Comparison of ENCODE assay signal across 16 mouse cellular contexts in genomic region chr10:8667244-8667643, GRCm38 (mm10).
"Had no signal": no experiment of that assay in that cellular context is flagged by ENCODE, and none has a peak within 500 bp of the region (broad histone marks: within the 10 kb centered on the region; RNA-seq: fewer than 3 reads in every experiment).

No protein-coding gene starts in this region.

- H3K4me1 ChIP-seq: limb, embryonic 15.5 days; liver, embryonic 12.5 days; midbrain, embryonic 15.5 days; neural tube, embryonic 12.5 days had no signal

- H3K9ac ChIP-seq: limb, embryonic 15.5 days; liver, embryonic 12.5 days; lung, embryonic 14.5 days; midbrain, embryonic 15.5 days; neural tube, embryonic 12.5 days had no signal

- H3K4me3 ChIP-seq: limb, embryonic 15.5 days; liver, embryonic 12.5 days; midbrain, embryonic 15.5 days; neural tube, embryonic 12.5 days had no signal

- H3K27me3 ChIP-seq: limb, embryonic 15.5 days; liver, embryonic 12.5 days; midbrain, embryonic 15.5 days; neural tube, embryonic 12.5 days had no signal

- H3K9me3 ChIP-seq: limb, embryonic 15.5 days; liver, embryonic 12.5 days; midbrain, embryonic 15.5 days had no signal

- H3K36me3 ChIP-seq: limb, embryonic 15.5 days; liver, embryonic 12.5 days; midbrain, embryonic 15.5 days; neural tube, embryonic 12.5 days had no signal

- H3K27ac ChIP-seq: limb, embryonic 15.5 days; liver, embryonic 12.5 days; midbrain, embryonic 15.5 days; neural tube, embryonic 12.5 days had no signal

- DNase-seq: kidney, postnatal 36 days; layer of hippocampus, adult 9-11 months; layer of hippocampus, postnatal 36 days; lung, embryonic 14.5 days; lung, postnatal 10 days; lung, postnatal 4 days; retina, postnatal 1 day; right cerebral cortex, postnatal 4 days; spleen, adult 18-20 months; thymus, adult 2 months; thymus, postnatal 36 days had no signal

- ATAC-seq: liver, embryonic 12.5 days; midbrain, embryonic 15.5 days had no signal

- H3K4me2 ChIP-seq: limb, embryonic 15.5 days; liver, embryonic 12.5 days; lung, embryonic 14.5 days; midbrain, embryonic 11.5 days; midbrain, embryonic 15.5 days; neural tube, embryonic 12.5 days had no signal
